Mouse (Mus musculus): ENCODE data around the gene Ptpn9.

DNA sequence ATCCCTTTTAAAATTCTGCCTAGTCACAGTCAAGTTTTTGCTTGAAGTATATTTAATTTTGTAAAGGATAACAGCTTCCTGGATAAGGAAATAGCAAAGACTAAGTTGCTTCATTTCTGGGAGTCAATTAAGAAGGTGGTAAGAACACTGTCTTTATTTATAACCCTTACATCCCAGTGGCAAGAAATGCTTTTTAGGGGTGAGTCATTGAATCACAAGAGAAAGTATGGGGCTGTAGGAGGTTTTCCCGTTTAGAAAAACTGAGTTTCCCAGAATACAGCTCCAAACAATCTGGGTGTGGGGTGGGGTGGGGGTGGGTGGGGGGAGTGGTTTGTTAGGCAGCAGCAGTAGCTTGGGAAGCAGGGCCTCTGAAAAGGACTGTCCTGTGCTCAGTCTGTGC lies 13.2 kb upstream of the Ptpn9 start:
- no peak for TF ChIP-seq CTCF (IDR thresholded peaks at IDR 0.05; ENCODE audit: low read depth, low read length)
- TF ChIP-seq POLR2A (IDR thresholded peaks at IDR 0.05; ENCODE audit: borderline replicate concordance, low read depth, low read length): no peak
